Mouse (Mus musculus) G1E (cell line): ENCODE measurements at regions not wholly inside any gene's neighbourhood (a gene's known extent, or its start where the extent isn't known, plus 50 kb on each side); places are given as distances from the start of the nearest gene placed in this dataset.

Source experiments
- CTCF ChIP-seq: IDR thresholded peaks from 2 replicates; pipeline ENCODE4 v1.5.1; 2012; ENCODE audit warnings: low read depth, low read length, inconsistent platforms, mixed read lengths
- TAL1 ChIP-seq: conservative IDR thresholded peaks from 2 replicates; pipeline ENCODE4 v1.6.1; 2012; ENCODE audit warnings: low read depth, low read length, inconsistent platforms, mixed read lengths

GRCm38 (mm10) chr11:19135375-19136050 lies 116.7 kb upstream of the Meis1 start:
- no peak for TF ChIP-seq CTCF
- TF ChIP-seq TAL1, result no peak
